Mouse (Mus musculus): ENCODE data around the gene Cpne6. TPM values are rescaled to one million over a fixed set of nuclear protein-coding genes. Genes with fewer than 3 reads are reported as not detected.

Cpne6 gene
- polyA plus RNA-seq, 1 experiment from 2014 or later: 0.54 TPM

DNA sequence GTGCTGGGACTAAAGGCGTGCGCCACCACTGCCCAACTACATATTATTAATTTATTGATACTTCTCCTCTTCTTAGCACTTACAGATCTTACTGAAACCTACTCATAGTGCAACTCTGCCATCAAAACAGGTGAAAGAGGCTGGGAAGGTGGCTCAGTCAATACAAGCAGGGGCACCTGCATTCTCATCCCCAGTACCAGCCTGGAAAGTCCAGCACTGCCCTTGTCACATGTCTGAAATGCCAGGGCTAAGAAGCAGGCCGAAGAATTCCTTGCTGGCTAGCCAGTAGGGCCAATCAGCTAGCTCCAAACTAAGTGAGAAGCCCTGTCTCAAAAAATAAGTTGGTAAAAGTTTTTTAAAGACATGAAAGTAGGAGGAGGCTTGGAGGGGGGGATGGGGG, 47.3 kb downstream of the Cpne6 start:
- 86% methylated on average over 3 of the region's 3 CpGs for WGBS
- H3K4me2 ChIP-seq: no peak overlapping the region
- H3K27me3 ChIP-seq: no peaks in the 10 kb centered on the region
- H3K9ac ChIP-seq: no peak overlapping the region
- ATAC-seq (ENCODE audit: insufficient number of reproducible peaks, low FRiP score, low TSS enrichment, low read depth): no peak
- no peak overlapping the region for H3K27ac ChIP-seq
- no peaks in the 10 kb centered on the region for H3K9me3 ChIP-seq
- H3K36me3 ChIP-seq: no peaks in the 10 kb centered on the region
- H3K4me3 ChIP-seq: no peak overlapping the region
- peaks cover 18% of the 10 kb centered on the region for H3K4me1 ChIP-seq

DNA sequence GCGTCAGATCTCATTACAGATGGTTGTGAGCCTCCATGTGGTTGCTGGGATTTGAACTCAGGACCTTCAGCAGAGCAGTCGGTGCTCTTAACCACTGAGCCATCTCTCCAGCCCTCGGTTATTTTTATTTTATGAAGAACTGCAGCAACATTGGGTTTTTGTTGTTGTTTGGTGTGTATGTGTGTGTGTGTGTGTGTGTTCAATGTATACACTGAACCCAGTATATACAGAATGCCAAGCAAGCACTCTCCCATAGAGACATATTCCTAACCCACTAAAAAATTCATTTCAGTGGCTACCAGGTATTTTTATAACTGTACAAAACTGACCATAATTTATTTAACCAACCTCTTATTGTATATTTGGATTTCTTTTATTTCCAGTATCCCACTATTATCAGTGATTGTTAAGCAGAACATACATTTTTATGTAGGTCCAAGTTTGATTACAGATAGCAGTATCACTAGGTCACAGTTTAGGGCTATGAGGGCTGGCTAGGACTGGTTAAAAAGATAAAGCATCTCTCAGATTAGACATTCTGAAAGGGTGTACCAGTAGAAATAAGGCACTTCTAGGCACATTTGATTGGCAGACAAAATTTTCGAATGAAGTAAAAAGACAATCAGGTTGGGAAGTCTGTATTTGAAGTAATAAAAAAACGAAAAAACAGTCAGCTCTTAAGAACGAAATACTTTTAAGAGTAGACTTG, 48.6 kb downstream of the Cpne6 start:
- Histone ChIP-seq H3K4me1 (peaks cover 18% of the 10 kb centered on the region), H3K4me2 (peak overlapping the region; percentile 61), H3K9me3 (no peaks in the 10 kb centered on the region), H3K4me3 (peak overlapping the region; percentile 68), H3K27ac (no peak overlapping the region), H3K36me3 (peaks cover 7% of the 10 kb centered on the region; the same call in 1 of the 2 replicates), H3K27me3 (no peaks in the 10 kb centered on the region), H3K9ac (no peak overlapping the region)
- no peak for ATAC-seq (ENCODE audit: insufficient number of reproducible peaks, low FRiP score, low TSS enrichment, low read depth)
- WGBS: 49% methylated on average over 6 of the region's 6 CpGs

DNA sequence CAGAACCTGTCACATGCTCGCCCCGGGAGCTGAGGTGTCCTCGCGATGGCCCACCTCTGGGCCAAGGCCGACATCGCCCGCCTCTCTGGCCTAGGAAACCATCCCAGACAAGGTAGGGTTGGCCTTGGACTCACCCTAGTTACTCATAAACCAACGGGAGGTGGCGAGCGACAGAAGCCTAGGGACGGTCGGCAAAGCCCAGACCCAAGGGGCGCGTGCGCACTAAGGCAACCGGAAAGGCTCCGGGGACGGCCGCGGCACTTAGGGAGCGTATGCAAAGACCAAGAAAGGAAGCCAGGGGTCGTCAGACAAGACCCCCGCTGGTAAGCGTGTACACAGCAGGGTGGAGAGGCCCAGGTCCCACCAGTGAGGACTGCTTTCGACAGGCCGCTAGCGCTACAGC, 49.6 kb downstream of the Cpne6 start, which contains the start of gene Dcaf11:
TSS of gene Dcaf11 (plus strand) at position 208 of the 403 bp plus-strand sequence.
- Histone ChIP-seq H3K4me2 (peak within 1 kb of the TSS; percentile 78), H3K9me3 (no peaks in the 10 kb centered on the region), H3K9ac (peak within 1 kb of the TSS; percentile 69), H3K36me3 (peaks cover 16% of the 10 kb centered on the region), H3K4me3 (peak within 1 kb of the TSS; percentile 68), H3K4me1 (peaks cover 18% of the 10 kb centered on the region), H3K27me3 (no peaks in the 10 kb centered on the region), H3K27ac (peak within 1 kb of the TSS; percentile 99)
- under 1% methylated on average over 27 of the region's 27 CpGs for WGBS
- peak; percentile 70 for ATAC-seq (ENCODE audit: insufficient number of reproducible peaks, low FRiP score, low TSS enrichment, low read depth)

DNA sequence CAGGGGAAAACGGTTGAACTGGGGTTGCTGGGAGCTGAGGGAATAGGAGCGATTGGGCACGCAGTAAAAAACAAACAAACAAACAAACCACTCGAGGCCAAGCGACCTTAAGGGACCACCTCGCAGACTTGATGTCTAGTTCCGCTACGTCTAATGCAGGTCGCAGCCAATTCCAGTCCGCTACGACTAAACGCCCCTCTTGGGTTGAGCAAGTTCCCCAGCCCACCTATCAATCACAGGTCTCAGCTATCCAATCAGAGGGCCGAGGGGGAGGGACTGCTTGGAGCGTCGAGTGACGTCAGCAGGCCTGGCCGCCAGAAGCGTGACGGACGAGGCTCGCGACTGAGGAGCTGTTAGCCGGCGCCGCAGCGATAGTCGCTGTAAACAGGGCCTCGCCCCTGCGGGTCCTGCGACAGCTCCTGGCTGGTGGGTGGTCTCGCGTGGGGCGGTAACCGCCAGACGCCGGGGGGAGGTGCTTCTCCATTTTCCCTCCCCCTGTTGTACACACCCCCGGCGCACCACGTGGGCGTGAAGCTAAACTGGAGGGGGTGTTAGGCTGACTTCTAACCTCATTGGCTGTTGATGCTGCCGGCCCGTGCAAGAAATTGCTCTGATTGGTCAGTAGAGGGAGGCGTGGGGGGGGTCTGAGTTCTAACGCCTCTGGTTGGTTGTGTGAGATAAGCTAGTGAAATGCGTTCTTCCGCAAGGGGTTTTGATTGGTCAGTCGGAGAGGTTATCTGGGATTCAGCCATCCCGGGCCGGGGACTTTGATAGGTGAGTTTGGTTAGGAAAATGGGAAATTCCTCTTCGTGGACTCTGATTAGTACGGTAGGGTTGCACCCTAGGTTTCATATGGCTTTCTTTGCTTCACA, 50.2 kb downstream of the Cpne6 start, which contains the start of gene A730061H03Rik:
TSS of gene A730061H03Rik (minus strand) at position 205 of the 872 bp plus-strand sequence.
- Histone ChIP-seq H3K4me3 (peak within 1 kb of the TSS; percentile 68), H3K27ac (peak within 1 kb of the TSS; percentile 99), H3K27me3 (no peaks in the 10 kb centered on the region), H3K4me1 (peaks cover 18% of the 10 kb centered on the region), H3K4me2 (peak within 1 kb of the TSS; percentile 78), H3K9ac (peak within 1 kb of the TSS; percentile 69), H3K9me3 (no peaks in the 10 kb centered on the region), H3K36me3 (peaks cover 22% of the 10 kb centered on the region)
- under 1% methylated on average over 51 of the region's 51 CpGs for WGBS
- peak; percentile 97 for ATAC-seq (ENCODE audit: insufficient number of reproducible peaks, low FRiP score, low TSS enrichment, low read depth)

DNA sequence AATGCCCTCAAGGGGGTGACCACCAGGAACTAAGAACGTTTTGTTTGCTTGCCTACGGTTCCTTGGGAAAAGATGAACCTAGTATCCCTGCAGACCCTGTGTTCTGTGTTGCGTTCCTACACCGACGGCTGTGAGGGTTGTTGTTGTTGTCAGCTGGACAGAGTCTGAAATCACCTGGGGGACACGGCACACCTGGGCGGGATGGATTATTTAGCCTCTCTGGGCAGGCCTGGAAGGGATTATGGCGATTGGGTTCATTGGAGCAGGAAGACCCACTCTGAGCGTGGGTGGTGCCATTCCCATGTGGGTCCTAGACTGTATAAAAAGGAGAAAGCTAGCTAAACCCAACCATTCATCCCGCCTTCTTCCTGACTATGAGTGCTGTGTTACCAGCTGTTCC, 51.6 kb downstream of the Cpne6 start:
- Histone ChIP-seq H3K4me3 (peak overlapping the region; percentile 68; the same call in 1 of the 2 replicates), H3K4me1 (peaks cover 18% of the 10 kb centered on the region), H3K9ac (0 out of 2 replicates have a peak overlapping the region, but pooled peaks have one; percentile 10), H3K9me3 (no peaks in the 10 kb centered on the region), H3K36me3 (peaks cover 36% of the 10 kb centered on the region), H3K4me2 (no peak overlapping the region), H3K27ac (no peak overlapping the region), H3K27me3 (no peaks in the 10 kb centered on the region)
- WGBS: 77% methylated on average over 10 of the region's 10 CpGs
- ATAC-seq (ENCODE audit: insufficient number of reproducible peaks, low FRiP score, low TSS enrichment, low read depth): no peak

DNA sequence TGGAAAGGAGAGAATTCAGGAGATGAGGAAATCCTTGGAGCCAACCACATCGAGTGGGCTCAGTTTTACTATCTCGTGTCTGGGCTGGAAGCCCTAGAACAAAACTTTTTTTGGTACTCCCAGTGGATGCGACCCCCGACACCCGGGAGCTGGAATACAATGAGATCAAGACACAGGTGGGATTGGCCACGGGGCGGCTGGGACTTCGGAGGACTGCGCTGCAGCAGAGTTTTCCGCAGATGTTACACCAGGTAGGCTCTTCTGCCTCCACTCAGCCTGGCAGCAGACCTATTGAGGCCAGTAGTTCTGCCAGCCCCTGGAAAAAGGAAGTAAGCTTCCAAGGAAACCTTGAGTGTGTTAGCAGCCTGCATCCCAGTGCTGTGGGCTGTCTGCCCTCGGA, 53.0 kb downstream of the Cpne6 start:
- H3K4me1 ChIP-seq: peaks cover 15% of the 10 kb centered on the region
- no peak overlapping the region for H3K4me3 ChIP-seq
- H3K4me2 ChIP-seq: no peak overlapping the region
- ATAC-seq (ENCODE audit: insufficient number of reproducible peaks, low FRiP score, low TSS enrichment, low read depth): no peak
- WGBS: 90% methylated on average over 11 of the region's 11 CpGs
- no peak overlapping the region for H3K27ac ChIP-seq
- peaks cover 48% of the 10 kb centered on the region for H3K36me3 ChIP-seq
- no peaks in the 10 kb centered on the region for H3K9me3 ChIP-seq
- H3K27me3 ChIP-seq: no peaks in the 10 kb centered on the region
- no peak overlapping the region for H3K9ac ChIP-seq

DNA sequence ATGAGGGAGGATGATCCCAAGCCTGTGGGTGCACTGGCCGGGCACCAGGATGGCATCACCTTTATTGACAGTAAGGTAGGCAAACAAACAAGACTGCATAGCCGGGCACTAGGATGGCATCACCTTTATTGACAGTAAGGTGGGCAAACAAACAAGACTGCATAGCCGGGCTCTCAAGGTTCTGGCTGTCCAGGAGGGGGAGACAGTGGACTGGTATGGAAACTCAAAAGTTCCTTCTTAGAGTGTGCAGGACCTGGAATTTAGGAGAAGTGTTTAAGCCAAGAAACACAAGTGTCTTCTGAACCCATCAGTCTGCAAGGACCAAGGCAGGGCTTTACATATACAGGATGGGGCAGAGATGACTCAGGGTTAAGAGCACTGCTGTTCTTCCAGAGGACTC, 55.5 kb downstream of the Cpne6 start:
- peaks cover 15% of the 10 kb centered on the region for H3K4me1 ChIP-seq

More for the DNA sequence above, 55.5 kb downstream of the Cpne6 start:
- no peak overlapping the region for H3K9ac ChIP-seq
- H3K4me2 ChIP-seq: no peak overlapping the region
- H3K4me3 ChIP-seq: no peak overlapping the region
- ATAC-seq (ENCODE audit: insufficient number of reproducible peaks, low FRiP score, low TSS enrichment, low read depth): no peak
- H3K27me3 ChIP-seq: no peaks in the 10 kb centered on the region
- peaks cover 63% of the 10 kb centered on the region for H3K36me3 ChIP-seq
- H3K9me3 ChIP-seq: no peaks in the 10 kb centered on the region
- H3K27ac ChIP-seq: no peak overlapping the region
- 82% methylated on average over 3 of the region's 3 CpGs for WGBS

Other genes starting within 250 kb of the Cpne6 start
- 70.3 and 76.2 TPM in 2 replicates for gene Dhrs4, start 31.7 kb upstream of the Cpne6 start, polyA plus RNA-seq (2015; fragmentation: Nextera tagmentation; extraction: Ambion mirVana)
- 2.1 and 2.4 TPM in 2 replicates for gene Carmil3, start 19.8 kb upstream of the Cpne6 start, polyA plus RNA-seq (2015; fragmentation: Nextera tagmentation; extraction: Ambion mirVana)
- not detected in 2 replicates for gene Nrl, start 14.5 kb downstream of the Cpne6 start, polyA plus RNA-seq (2015; fragmentation: Nextera tagmentation; extraction: Ambion mirVana)
- 32.4 and 34.3 TPM in 2 replicates for gene Pck2, start 29.8 kb downstream of the Cpne6 start, polyA plus RNA-seq (2015; fragmentation: Nextera tagmentation; extraction: Ambion mirVana)
- 50.0 and 50.1 TPM in 2 replicates for gene Dcaf11, start 49.6 kb downstream of the Cpne6 start, polyA plus RNA-seq (2015; fragmentation: Nextera tagmentation; extraction: Ambion mirVana)
- 1.3 and 1.4 TPM in 2 replicates for gene A730061H03Rik, start 50.0 kb downstream of the Cpne6 start, polyA plus RNA-seq (2015; fragmentation: Nextera tagmentation; extraction: Ambion mirVana)
- gene Fitm1, start 65.2 kb downstream of the Cpne6 start, polyA plus RNA-seq (2015; fragmentation: Nextera tagmentation; extraction: Ambion mirVana): 17.3 and 44.6 TPM in 2 replicates
- gene Psme1, start 67.7 kb downstream of the Cpne6 start, polyA plus RNA-seq (2015; fragmentation: Nextera tagmentation; extraction: Ambion mirVana): 141 and 148 TPM in 2 replicates
- 12.6 and 16.2 TPM in 2 replicates for gene Emc9, start 74.9 kb downstream of the Cpne6 start, polyA plus RNA-seq (2015; fragmentation: Nextera tagmentation; extraction: Ambion mirVana)
- 239 and 241 TPM in 2 replicates for gene Psme2, start 80.7 kb downstream of the Cpne6 start, polyA plus RNA-seq (2015; fragmentation: Nextera tagmentation; extraction: Ambion mirVana)
- gene Rnf31, start 81.3 kb downstream of the Cpne6 start, polyA plus RNA-seq (2015; fragmentation: Nextera tagmentation; extraction: Ambion mirVana): 20.0 and 20.6 TPM in 2 replicates
- 13.2 and 13.7 TPM in 2 replicates for gene Irf9, start 93.1 kb downstream of the Cpne6 start, polyA plus RNA-seq (2015; fragmentation: Nextera tagmentation; extraction: Ambion mirVana)
- 3.3 TPM in 2 replicates for gene Rec8, start 107.6 kb downstream of the Cpne6 start, polyA plus RNA-seq (2015; fragmentation: Nextera tagmentation; extraction: Ambion mirVana)
- gene Ipo4, start 125.5 kb downstream of the Cpne6 start, polyA plus RNA-seq (2015; fragmentation: Nextera tagmentation; extraction: Ambion mirVana): 107 and 125 TPM in 2 replicates
- 1.5 and 1.6 TPM in 2 replicates for gene Gm49378, start 127.5 kb downstream of the Cpne6 start, polyA plus RNA-seq (2015; fragmentation: Nextera tagmentation; extraction: Ambion mirVana)
- gene Tm9sf1, start 133.4 kb downstream of the Cpne6 start, polyA plus RNA-seq (2015; fragmentation: Nextera tagmentation; extraction: Ambion mirVana): 115 and 124 TPM in 2 replicates
- gene Tssk4, start 139.7 kb downstream of the Cpne6 start, polyA plus RNA-seq (2015; fragmentation: Nextera tagmentation; extraction: Ambion mirVana): 1.0 and 1.1 TPM in 2 replicates
- gene Mdp1, start 150.1 kb downstream of the Cpne6 start, polyA plus RNA-seq (2015; fragmentation: Nextera tagmentation; extraction: Ambion mirVana): 56.0 and 58.7 TPM in 2 replicates
- 61.0 and 61.1 TPM in 2 replicates for gene Gmpr2, start 161.5 kb downstream of the Cpne6 start, polyA plus RNA-seq (2015; fragmentation: Nextera tagmentation; extraction: Ambion mirVana)
- gene Nedd8, start 161.7 kb downstream of the Cpne6 start, polyA plus RNA-seq (2015; fragmentation: Nextera tagmentation; extraction: Ambion mirVana): 536 and 558 TPM in 2 replicates
- 31.5 and 33.3 TPM in 2 replicates for gene Tinf2, start 171.4 kb downstream of the Cpne6 start, polyA plus RNA-seq (2015; fragmentation: Nextera tagmentation; extraction: Ambion mirVana)
- 47.8 and 48.0 TPM in 2 replicates for gene Tgm1, start 203.5 kb downstream of the Cpne6 start, polyA plus RNA-seq (2015; fragmentation: Nextera tagmentation; extraction: Ambion mirVana)
- 29.4 and 31.3 TPM in 2 replicates for gene Rabggta, start 211.8 kb downstream of the Cpne6 start, polyA plus RNA-seq (2015; fragmentation: Nextera tagmentation; extraction: Ambion mirVana)
- 83.3 and 93.4 TPM in 2 replicates for gene Dhrs1, start 235.2 kb downstream of the Cpne6 start, polyA plus RNA-seq (2015; fragmentation: Nextera tagmentation; extraction: Ambion mirVana)
- gene Nop9, start 235.2 kb downstream of the Cpne6 start, polyA plus RNA-seq (2015; fragmentation: Nextera tagmentation; extraction: Ambion mirVana): 27.9 and 31.9 TPM in 2 replicates
- 0.58 and 0.74 TPM in 2 replicates for gene Cideb, start 248.0 kb downstream of the Cpne6 start, polyA plus RNA-seq (2015; fragmentation: Nextera tagmentation; extraction: Ambion mirVana)